Mouse (Mus musculus): ENCODE data around the gene Fbxw7.
A peak's percentile ranks its signal among the peaks of the same experiment; 100 is the strongest.
"Not testable (repeated sequence)": the region's sequence is repeated elsewhere in the genome, so short reads cannot be mapped to it uniquely, and the experiment has no call there.

Fbxw7 gene

GRCm38 (mm10) chr3:84826938-84827337 lies 11.9 kb downstream of the Fbxw7 start:
- DNase-seq (ENCODE audit: extremely low spot score, low spot score), result no peak

- no peak for DNase-seq (ENCODE audit: extremely low spot score, low spot score)
Measured at GRCm38 (mm10) chr3:84827617-84828016, 12.5 kb downstream of the Fbxw7 start.

GRCm38 (mm10) chr3:84829366-84829765 lies 14.3 kb downstream of the Fbxw7 start:
- DNase-seq (ENCODE audit: extremely low spot score, low spot score), result no peak

DNA sequence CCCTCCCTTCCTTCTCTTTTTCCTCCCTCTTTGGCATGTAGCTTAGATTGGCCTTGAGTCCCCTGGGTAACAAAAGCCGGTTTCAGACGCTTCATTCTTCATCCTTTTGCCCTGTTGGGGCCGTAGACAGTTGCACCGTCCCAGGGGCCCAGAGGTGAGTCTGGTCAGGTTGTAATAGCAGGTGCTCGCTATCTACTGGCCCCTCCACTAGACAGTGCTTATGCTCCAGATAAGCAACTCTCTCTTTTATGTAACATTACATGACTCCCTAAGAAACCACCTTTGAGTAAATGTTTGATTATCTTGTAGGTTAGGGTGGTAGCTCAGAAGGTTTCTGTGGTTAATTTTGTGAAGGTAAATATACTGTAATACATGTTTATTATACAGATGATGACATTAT lies 21.0 kb downstream of the Fbxw7 start:
- no peak for DNase-seq (ENCODE audit: extremely low spot score, low spot score)

- DNase-seq (ENCODE audit: extremely low spot score, low spot score), result no peak
Measured at GRCm38 (mm10) chr3:84837984-84838383, 22.9 kb downstream of the Fbxw7 start.

DNA sequence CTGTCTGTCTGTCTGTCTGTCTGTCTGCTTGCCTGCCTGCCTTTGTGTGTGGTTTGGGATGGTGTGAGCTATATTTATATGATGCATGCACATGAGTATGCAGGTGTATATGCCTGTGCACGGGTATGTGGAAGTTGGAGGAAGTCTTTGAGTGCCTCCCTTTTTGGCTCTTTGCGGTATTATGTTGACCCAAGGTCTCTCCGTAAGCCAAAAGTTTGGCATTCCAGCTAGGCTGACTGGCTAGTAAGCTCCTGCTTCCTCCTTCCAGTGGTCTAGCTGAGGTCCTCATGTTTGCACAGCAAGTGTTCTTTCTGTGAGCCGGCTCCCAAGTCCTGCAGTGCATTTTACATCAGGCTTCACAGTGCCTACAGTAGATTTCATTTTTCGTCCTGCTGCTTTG lies 24.4 kb downstream of the Fbxw7 start:
- DNase-seq (ENCODE audit: extremely low spot score, low spot score), result no peak

- DNase-seq (ENCODE audit: extremely low spot score, low spot score), result no peak
Measured at GRCm38 (mm10) chr3:84841271-84841670, 26.2 kb downstream of the Fbxw7 start.

DNA sequence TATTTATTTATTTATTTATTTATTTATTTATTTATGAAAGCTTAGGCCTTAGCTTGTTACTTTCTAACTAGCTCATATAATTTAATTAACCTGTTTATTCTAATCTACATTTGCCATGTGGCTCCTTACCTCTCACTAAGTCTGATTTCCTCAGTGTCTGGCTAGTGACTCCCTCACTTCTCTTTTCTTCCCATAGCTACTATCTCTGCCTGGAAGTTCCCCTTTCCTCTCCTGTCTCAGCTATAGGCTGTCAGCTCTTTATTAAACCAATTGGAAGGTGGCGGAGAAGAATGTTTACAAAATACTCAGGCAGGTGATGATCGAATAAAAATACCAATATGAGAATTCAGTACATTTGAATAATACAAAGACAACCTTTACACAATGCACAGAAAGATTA lies 27.7 kb downstream of the Fbxw7 start:
- DNase-seq (ENCODE audit: extremely low spot score, low spot score), result no peak

GRCm38 (mm10) chr3:84843594-84843993 lies 28.5 kb downstream of the Fbxw7 start:
- no peak for DNase-seq (ENCODE audit: extremely low spot score, low spot score)

DNA sequence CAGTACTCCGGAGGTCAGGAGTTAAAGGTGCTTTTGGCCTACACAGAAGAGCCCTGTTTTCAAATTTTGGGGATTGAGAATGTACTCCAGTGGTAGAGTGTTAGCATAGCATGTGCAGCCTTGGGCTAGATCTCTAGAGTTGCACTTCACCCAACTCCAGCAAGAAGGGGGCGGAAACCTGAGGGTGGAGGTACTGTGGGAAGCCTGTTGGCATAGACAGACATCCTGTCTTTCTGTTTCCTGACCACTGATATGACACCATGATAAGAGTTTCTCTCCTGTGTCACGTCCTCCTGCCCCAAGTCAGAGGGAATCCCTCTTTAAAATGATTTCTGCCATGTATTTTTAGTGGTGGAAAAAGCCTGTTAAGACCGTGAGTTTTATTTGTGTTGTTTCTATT lies 33.7 kb downstream of the Fbxw7 start:
- DNase-seq (ENCODE audit: extremely low spot score, low spot score), result no peak

DNA sequence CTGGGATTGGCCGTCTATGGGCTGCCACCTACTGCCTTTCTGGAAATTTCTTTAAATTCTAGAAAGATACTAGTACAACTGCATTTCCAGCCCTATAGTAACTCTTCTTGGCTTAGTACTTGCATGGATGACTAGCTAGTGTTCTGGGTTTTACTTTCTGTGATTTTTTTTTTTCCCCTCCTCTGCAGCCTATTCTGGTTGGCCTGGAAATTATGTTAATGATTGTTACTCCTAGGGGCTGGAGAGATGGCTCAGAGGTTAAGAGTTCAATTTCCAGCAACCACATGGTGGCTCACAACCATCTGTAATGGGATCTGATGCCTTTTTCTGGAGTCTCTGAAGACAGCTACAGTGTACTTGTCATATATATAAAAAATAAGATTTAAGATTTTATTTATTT lies 35.4 kb downstream of the Fbxw7 start:
- no peak for DNase-seq (ENCODE audit: extremely low spot score, low spot score)

DNA sequence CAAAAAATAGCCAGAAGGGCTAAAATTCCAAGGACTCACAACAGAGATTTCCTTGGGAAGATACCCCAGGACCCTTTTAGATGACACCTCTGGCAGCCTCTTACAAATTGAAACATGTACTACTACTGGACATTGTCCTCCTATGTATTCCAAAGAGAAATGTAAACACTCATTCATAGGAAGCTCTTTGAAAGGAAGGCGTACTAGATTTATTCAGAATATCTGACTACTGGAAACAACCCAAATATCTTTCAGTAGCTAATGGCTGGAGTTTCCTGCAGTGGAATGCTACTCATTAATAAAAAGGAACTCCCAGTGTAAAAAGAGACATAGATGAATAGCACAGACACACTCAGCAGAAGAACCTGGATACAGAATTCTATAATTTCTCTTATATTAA lies 36.7 kb downstream of the Fbxw7 start:
- no peak for DNase-seq (ENCODE audit: extremely low spot score, low spot score)

DNA sequence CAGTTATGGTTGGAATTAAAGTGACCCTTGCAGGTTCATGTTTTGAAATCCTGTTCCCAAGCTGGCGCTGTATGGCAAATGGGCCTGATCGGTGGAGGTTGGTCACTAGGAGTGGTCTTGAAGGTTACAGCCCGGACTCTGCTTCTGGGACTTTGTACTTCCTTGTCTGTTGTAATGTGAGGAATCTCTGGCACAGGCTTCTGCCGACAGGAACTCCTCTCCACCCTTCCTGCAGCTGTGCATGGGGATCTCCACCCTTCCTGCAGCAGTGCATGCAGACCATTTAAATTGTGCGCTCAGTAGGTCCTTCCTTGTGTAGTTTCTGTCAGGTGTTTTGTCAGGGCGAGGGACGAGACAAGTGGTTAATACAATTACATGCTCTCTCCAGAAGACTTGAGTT lies 37.8 kb downstream of the Fbxw7 start:
- DNase-seq (ENCODE audit: extremely low spot score, low spot score), result no peak

DNA sequence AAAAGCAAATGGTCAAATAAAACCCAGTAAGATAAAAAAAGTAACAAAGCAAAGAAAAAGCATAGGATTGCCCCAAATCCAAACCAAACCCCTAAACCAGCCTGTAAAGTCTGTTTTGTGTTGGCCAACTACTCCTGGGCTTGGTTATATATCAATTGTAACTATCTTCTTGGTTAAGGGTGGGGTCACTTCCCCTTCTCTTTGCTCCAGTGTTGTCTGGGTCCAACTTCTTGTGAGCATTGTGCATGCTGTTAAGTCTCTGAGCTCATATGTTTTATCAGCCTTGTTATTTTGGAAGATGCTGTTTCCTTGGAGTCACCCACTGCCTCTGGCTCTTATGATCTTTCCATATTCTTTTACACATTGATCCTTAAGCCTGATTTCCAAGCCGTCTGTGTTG lies 39.4 kb downstream of the Fbxw7 start:
- no peak for DNase-seq (ENCODE audit: extremely low spot score, low spot score)

DNA sequence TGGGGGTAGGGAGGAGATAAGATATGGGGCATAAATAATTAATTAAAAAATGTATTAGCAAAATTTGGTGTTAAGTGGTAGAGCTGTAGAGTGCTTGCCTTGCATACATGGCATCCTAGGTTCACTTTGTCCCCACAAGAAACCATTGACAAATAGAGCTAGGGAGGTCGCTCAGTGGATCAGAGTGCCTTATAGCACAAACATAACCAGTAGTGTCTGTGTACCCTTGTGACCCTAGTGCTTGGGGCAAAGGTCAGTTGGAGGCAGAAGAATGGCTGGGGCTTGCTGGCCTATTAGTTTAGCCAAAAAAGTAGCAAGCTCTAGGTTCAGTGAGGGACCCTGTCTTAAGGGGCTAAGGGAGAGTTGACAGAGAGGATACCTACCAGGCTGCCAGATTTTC lies 45.6 kb downstream of the Fbxw7 start:
- no peak for DNase-seq (ENCODE audit: extremely low spot score, low spot score)

GRCm38 (mm10) chr3:84861817-84862216 lies 46.7 kb downstream of the Fbxw7 start:
- not testable (repeated sequence) for DNase-seq (ENCODE audit: extremely low spot score, low spot score)

GRCm38 (mm10) chr3:84865684-84866083 lies 50.6 kb downstream of the Fbxw7 start:
- no peak for DNase-seq (ENCODE audit: extremely low spot score, low spot score)

GRCm38 (mm10) chr3:84866866-84867265 lies 51.8 kb downstream of the Fbxw7 start:
- no peak for DNase-seq (ENCODE audit: extremely low spot score, low spot score)

- no peak for DNase-seq (ENCODE audit: extremely low spot score, low spot score)
Measured at GRCm38 (mm10) chr3:84867434-84867975, 52.4 kb downstream of the Fbxw7 start.

GRCm38 (mm10) chr3:84867991-84868390 lies 52.9 kb downstream of the Fbxw7 start:
- no peak for DNase-seq (ENCODE audit: extremely low spot score, low spot score)

GRCm38 (mm10) chr3:84870126-84870525 lies 55.1 kb downstream of the Fbxw7 start:
- DNase-seq (ENCODE audit: extremely low spot score, low spot score), result no peak

DNA sequence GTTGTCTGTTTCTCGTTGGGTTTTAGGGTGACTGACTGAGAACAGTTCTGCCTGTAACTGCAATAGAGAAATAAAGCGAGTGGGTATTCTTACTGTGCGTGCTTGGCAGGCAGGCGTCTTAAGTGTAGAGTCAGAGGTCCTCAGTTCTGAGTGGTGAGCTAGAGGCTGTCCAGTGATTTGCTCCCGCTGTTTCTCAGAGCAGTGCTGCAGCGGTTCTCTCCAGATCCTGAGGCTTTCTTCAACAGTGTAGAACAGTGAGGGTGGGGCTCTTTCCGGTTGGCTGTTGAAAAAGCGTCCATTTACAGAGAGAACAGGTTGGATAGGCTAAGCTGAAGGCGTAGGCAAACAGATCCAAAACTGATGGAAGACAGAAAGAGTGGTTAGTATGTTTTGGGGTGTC lies 60.2 kb downstream of the Fbxw7 start:
- DNase-seq (ENCODE audit: extremely low spot score, low spot score), result no peak

- DNase-seq (ENCODE audit: extremely low spot score, low spot score), result no peak
Measured at GRCm38 (mm10) chr3:84876211-84876610, 61.1 kb downstream of the Fbxw7 start.

- DNase-seq (ENCODE audit: extremely low spot score, low spot score), result peak; percentile 26
Measured at GRCm38 (mm10) chr3:84883817-84884483, 68.9 kb downstream of the Fbxw7 start.
